Mouse (Mus musculus) MEL (cell line): ENCODE measurements around the gene Nol12. TPM values are rescaled to one million over a fixed set of nuclear protein-coding genes. Genes with fewer than 3 reads are reported as not detected.

ENCODE experiments used
- DNase-seq: peaks from one replicate; pipeline ENCODE4 v3.0.0; 2011; ENCODE audit warnings: low read depth, low spot score
- H3K27ac ChIP-seq: 2 replicates; pipeline ENCODE4 v1.5.1; 2012; ENCODE audit warnings: low read depth, mild to moderate bottlenecking, control low read depth, low read length, moderate library complexity; ENCODE audit not compliant: control insufficient read depth
- H3K27me3 ChIP-seq, 2 experiments: fragments of 150-350 bp in 1 of 2; sonication (generic) in 1 of 2; 2 replicates each; pipeline ENCODE4 v1.6.1; 2012; ENCODE audit warnings: low read length in 2 of 2, mild to moderate bottlenecking in 2 of 2, improper control_type of control experiment in 1 of 2, moderate library complexity in 1 of 2; ENCODE audit not compliant: insufficient read depth in 2 of 2, control insufficient read depth in 1 of 2
- H3K36me3 ChIP-seq, 2 experiments: 2 replicates each; pipeline ENCODE4 v1.6.1; 2012 to 2014; ENCODE audit warnings: low read length in 2 of 2, improper control_type of control experiment in 1 of 2, inconsistent platforms in 1 of 2, mild to moderate bottlenecking in 1 of 2; ENCODE audit not compliant: insufficient read depth in 2 of 2, control insufficient read depth in 1 of 2
- H3K4me1 ChIP-seq, 2 experiments: fragments of 150-350 bp in 1 of 2; sonication (generic) in 1 of 2; 2 replicates each; pipeline ENCODE4 v1.6.1; 2012; ENCODE audit warnings: low read length in 2 of 2, improper control_type of control experiment in 1 of 2, mild to moderate bottlenecking in 1 of 2; ENCODE audit not compliant: insufficient read depth in 2 of 2, control insufficient read depth in 1 of 2
- H3K4me3 ChIP-seq, 2 experiments: fragments of 150-350 bp in 1 of 2; sonication (generic) in 1 of 2; 2 replicates each; pipeline ENCODE4 v1.5.1; 2012; ENCODE audit warnings: low read depth in 2 of 2, low read length in 2 of 2, mild to moderate bottlenecking in 2 of 2, moderate library complexity in 2 of 2, control low read depth in 1 of 2, improper control_type of control experiment in 1 of 2; ENCODE audit not compliant: control insufficient read depth in 1 of 2, insufficient read depth in 1 of 2
- H3K79me2 ChIP-seq: 2 replicates; pipeline ENCODE4 v1.6.1; 2012; ENCODE audit warnings: mild to moderate bottlenecking, low read length, moderate library complexity; ENCODE audit not compliant: control insufficient read depth, poor library complexity, insufficient read depth
- H3K9ac ChIP-seq: 2 replicates; pipeline ENCODE4 v1.6.1; 2012; ENCODE audit warnings: low read depth, mild to moderate bottlenecking, control low read depth, low read length, moderate library complexity; ENCODE audit not compliant: control insufficient read depth, poor library complexity, severe bottlenecking
- H3K9me3 ChIP-seq: fragments of 150-350 bp; sonication (generic); replicated peaks from 2 replicates; pipeline ENCODE4 v1.6.1; 2012; ENCODE audit warnings: mild to moderate bottlenecking, low read length, improper control_type of control experiment, moderate library complexity; ENCODE audit not compliant: insufficient read depth
- GABPA ChIP-seq: IDR thresholded peaks from 2 replicates; pipeline ENCODE4 v1.6.1; 2012; ENCODE audit warnings: low read depth, mild to moderate bottlenecking, inconsistent platforms, low read length, improper control_type of control experiment, moderate library complexity
- HCFC1 ChIP-seq: IDR thresholded peaks from 2 replicates; pipeline ENCODE4 v1.6.1; 2012; ENCODE audit warnings: low read depth, mild to moderate bottlenecking, inconsistent platforms, low read length, improper control_type of control experiment, moderate library complexity
- KAT2A ChIP-seq: conservative IDR thresholded peaks from 2 replicates; pipeline ENCODE4 v1.6.1; 2012; ENCODE audit warnings: low read depth, low read length, improper control_type of control experiment, inconsistent platforms
- MAFK ChIP-seq: IDR thresholded peaks from 2 replicates; pipeline ENCODE4 v1.6.1; 2011; ENCODE audit warnings: low read depth, mild to moderate bottlenecking, low read length, improper control_type of control experiment, borderline replicate concordance
- MAZ ChIP-seq: IDR thresholded peaks from 2 replicates; pipeline ENCODE4 v1.6.1; 2012; ENCODE audit warnings: low read depth, mild to moderate bottlenecking, inconsistent platforms, low read length, improper control_type of control experiment
- MXI1 ChIP-seq: IDR thresholded peaks from 2 replicates; pipeline ENCODE4 v1.6.1; 2011; ENCODE audit warnings: mild to moderate bottlenecking, low read depth, low read length, improper control_type of control experiment
- MYC ChIP-seq: IDR thresholded peaks from 2 replicates; pipeline ENCODE4 v1.6.1; 2011; ENCODE audit warnings: low read depth, mild to moderate bottlenecking, low read length, improper control_type of control experiment, moderate library complexity
- NRF1 ChIP-seq: IDR thresholded peaks from 2 replicates; pipeline ENCODE4 v1.6.1; 2014; ENCODE audit warnings: low read depth, mild to moderate bottlenecking, inconsistent platforms, low read length, improper control_type of control experiment, moderate library complexity; ENCODE audit not compliant: poor library complexity, insufficient read depth, severe bottlenecking
- POLR2AphosphoS5 ChIP-seq: IDR thresholded peaks from 2 replicates; pipeline ENCODE4 v1.6.1; 2012; ENCODE audit warnings: low read depth, borderline replicate concordance, mild to moderate bottlenecking, inconsistent platforms, low read length, moderate library complexity, mixed read lengths
- RCOR1 ChIP-seq: IDR thresholded peaks from 2 replicates; pipeline ENCODE4 v1.6.1; 2012; ENCODE audit warnings: low read depth, mild to moderate bottlenecking, inconsistent platforms, low read length, improper control_type of control experiment
- SMC3 ChIP-seq: IDR thresholded peaks from 2 replicates; pipeline ENCODE4 v1.6.1; 2011; ENCODE audit warnings: low read depth, low read length, improper control_type of control experiment
- TAL1 ChIP-seq: IDR thresholded peaks from 2 replicates; pipeline ENCODE4 v1.6.1; 2012; ENCODE audit warnings: mild to moderate bottlenecking, inconsistent platforms, low read length, moderate library complexity, mixed read lengths
- TCF12 ChIP-seq: IDR thresholded peaks from 2 replicates; pipeline ENCODE4 v1.6.1; 2014; ENCODE audit warnings: low read depth, mild to moderate bottlenecking, inconsistent platforms, low read length, improper control_type of control experiment, moderate library complexity
- USF1 ChIP-seq: IDR thresholded peaks from 2 replicates; pipeline ENCODE4 v1.6.1; 2014; ENCODE audit warnings: low read depth, mild to moderate bottlenecking, inconsistent platforms, low read length, improper control_type of control experiment, moderate library complexity
- USF2 ChIP-seq, 2 experiments: IDR thresholded peaks; 2 replicates each; pipeline ENCODE4 v1.6.1; 2011 to 2012; ENCODE audit warnings: improper control_type of control experiment in 2 of 2, low read length in 2 of 2, borderline replicate concordance in 1 of 2, inconsistent platforms in 1 of 2, low read depth in 1 of 2, mild to moderate bottlenecking in 1 of 2; ENCODE audit not compliant: insufficient read depth in 1 of 2
- ZC3H11A ChIP-seq: IDR thresholded peaks from 2 replicates; pipeline ENCODE4 v1.6.1; 2012; ENCODE audit warnings: low read depth, mild to moderate bottlenecking, inconsistent platforms, low read length, improper control_type of control experiment
- ZKSCAN1 ChIP-seq: IDR thresholded peaks from 2 replicates; pipeline ENCODE4 v1.6.1; 2012; ENCODE audit warnings: low read depth, mild to moderate bottlenecking, inconsistent platforms, low read length, improper control_type of control experiment, moderate library complexity
- polyA plus RNA-seq, 2 experiments: library from polyadenylated mRNA; stranded (reverse) in 1 of 2; unstranded in 1 of 2; fragments of >175 nt in 1 of 2; fragments of >200 nt in 1 of 2; gene quantifications; 2 replicates each; pipeline versions ENCODE4 v1.2.1 to v1.2.4; 2012; ENCODE audit warnings: low replicate concordance in 2 of 2, low read depth in 1 of 2; ENCODE audit not compliant: insufficient read length in 2 of 2, insufficient read depth in 1 of 2, missing spikeins in 1 of 2
- total RNA-seq: library from RNA; depleted of rRNA; stranded (reverse); fragments of 300-350 nt; gene quantifications from 2 replicates; pipeline ENCODE4 v1.2.3, GENCODE M21; 2012

Nol12 gene
- total and polyA plus RNA-seq, 3 experiments, result 40.8 to 127 TPM; not detected in 1

DNA sequence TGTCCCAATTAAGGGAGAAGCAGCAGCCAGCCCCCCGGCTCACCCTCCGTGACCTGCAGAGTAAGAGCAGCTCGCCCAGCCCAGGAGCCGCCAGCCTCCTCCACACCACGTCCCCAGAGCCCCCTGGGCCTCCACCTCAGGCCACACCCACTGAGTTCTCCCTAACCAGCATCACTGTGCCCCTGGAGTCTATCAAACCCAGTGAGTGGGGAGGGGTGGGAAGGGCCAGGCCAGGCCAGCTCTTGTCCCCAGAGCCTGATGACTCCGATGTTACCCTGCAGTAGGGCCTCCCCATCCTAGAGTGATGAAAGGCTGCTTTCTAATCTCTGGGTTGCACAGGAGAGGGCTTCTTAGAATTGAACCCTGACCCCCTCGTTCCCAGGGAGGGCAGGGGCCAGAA lies 42.3 kb upstream of the Nol12 start:
- Histone ChIP-seq H3K9me3 (no peaks in the 10 kb centered on the region), H3K27me3 (no peaks in the 10 kb centered on the region), H3K4me1 (peaks cover 7 to 12% of the 10 kb centered on the region in 2 experiments), H3K9ac (no peak overlapping the region), H3K79me2 (no peaks in the 10 kb centered on the region), H3K27ac (no peak overlapping the region), H3K4me3 (no peak overlapping the region)
- DNase-seq, result no peak
- no peak for TF ChIP-seq ZC3H11A
- TF ChIP-seq, all 39 proteins: peak for 0
- H3K36me3 ChIP-seq, result peaks cover 0 to 6% of the 10 kb centered on the region in 2 experiments; a peak in 3 of 4 replicates

- H3K9ac ChIP-seq, result no peak overlapping the region
- no peak overlapping the region for H3K27ac ChIP-seq
- no peak for TF ChIP-seq USF1
- TF ChIP-seq TAL1, result no peak
- TF ChIP-seq MXI1, result no peak
- H3K27me3 ChIP-seq, result no peaks in the 10 kb centered on the region
- peaks cover 0 to 15% of the 10 kb centered on the region in 2 experiments; a peak in 3 of 4 replicates for H3K36me3 ChIP-seq
- peaks cover under 1% of the 10 kb centered on the region for H3K79me2 ChIP-seq
- H3K4me1 ChIP-seq, result peaks cover 11 to 17% of the 10 kb centered on the region in 2 experiments
- H3K9me3 ChIP-seq, result no peaks in the 10 kb centered on the region
- DNase-seq, result no peak
- no peak overlapping the region for H3K4me3 ChIP-seq
Observed at GRCm38 (mm10) chr15:78894726-78895125, 40.0 kb upstream of the Nol12 start.

DNA sequence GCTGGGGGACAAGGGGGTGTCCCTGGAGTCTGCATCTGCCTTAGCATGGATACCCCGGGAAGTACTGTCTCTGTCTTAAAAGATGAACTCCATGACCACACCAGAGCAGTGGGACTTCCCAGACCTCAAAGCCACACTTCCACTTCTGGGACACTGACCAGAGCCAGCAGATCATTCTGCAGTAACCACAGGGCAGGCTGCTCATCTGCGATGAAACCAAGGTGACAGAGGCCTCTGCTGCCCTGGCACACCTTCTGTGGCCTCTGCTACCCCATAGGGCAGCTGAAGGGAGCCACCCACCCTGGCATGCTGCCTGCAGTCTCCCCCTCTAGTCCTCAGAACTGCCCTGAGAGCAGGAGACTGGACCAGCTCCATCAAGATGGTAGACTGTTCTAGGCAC lies 39.0 kb upstream of the Nol12 start:
- peaks cover 10% of the 10 kb centered on the region for H3K79me2 ChIP-seq
- H3K36me3 ChIP-seq, result peaks cover 0 to 15% of the 10 kb centered on the region in 2 experiments; a peak in 3 of 4 replicates
- no peak overlapping the region for H3K4me3 ChIP-seq
- H3K27ac ChIP-seq, result no peak overlapping the region
- TF ChIP-seq USF2 (IDR thresholded peaks at IDR 0.05; ENCODE audit: borderline replicate concordance in 1 of 2, insufficient read depth in 1 of 2, low read depth in 1 of 2, low read length in 2 of 2) (no peak), ZKSCAN1 (no peak), NRF1 (no peak), MYC (no peak), POLR2AphosphoS5 (no peak), HCFC1 (no peak), MAFK (no peak), TCF12 (no peak), USF1 (no peak), RCOR1 (no peak), KAT2A (no peak), MAZ (no peak), ZC3H11A (no peak), SMC3 (no peak), GABPA (no peak)
- H3K4me1 ChIP-seq, result peaks cover 11 to 18% of the 10 kb centered on the region in 2 experiments
- H3K27me3 ChIP-seq, result no peaks in the 10 kb centered on the region
- no peak for DNase-seq
- no peak overlapping the region for H3K9ac ChIP-seq
- H3K9me3 ChIP-seq, result no peaks in the 10 kb centered on the region
